Mouse (Mus musculus) kidney, embryonic 15.5 days (tissue): ENCODE measurements at regions not wholly inside any gene's neighbourhood (a gene's known extent, or its start where the extent isn't known, plus 50 kb on each side); places are given as distances from the start of the nearest gene placed in this dataset.

Experiments used
- ATAC-seq: fragments of 200-750 bp; cut with Nextera tagmentation; replicated peaks from 2 replicates; pipeline ENCODE4 v1.8.0; 2017; ENCODE audit warnings: moderate TSS enrichment; ENCODE audit not compliant: low FRiP score
- H3K27ac ChIP-seq: fragments of 300-500 bp; sonication (generic); 2 replicates; pipeline ENCODE4 v1.5.1; 2015; ENCODE audit warnings: mild to moderate bottlenecking, inconsistent platforms
- H3K27me3 ChIP-seq: fragments of 300-500 bp; sonication (generic); 2 replicates; pipeline ENCODE4 v1.6.1; 2015; ENCODE audit warnings: inconsistent platforms
- H3K36me3 ChIP-seq: fragments of 300-500 bp; sonication (generic); 2 replicates; pipeline ENCODE4 v1.6.1; 2015; ENCODE audit warnings: inconsistent platforms
- H3K4me1 ChIP-seq: fragments of 300-500 bp; sonication (generic); 2 replicates; pipeline ENCODE4 v1.6.1; 2015; ENCODE audit warnings: inconsistent platforms
- H3K4me2 ChIP-seq: fragments of 300-500 bp; sonication (generic); 2 replicates; pipeline ENCODE4 v1.6.1; 2015; ENCODE audit warnings: moderate library complexity, mild to moderate bottlenecking, inconsistent platforms
- H3K4me3 ChIP-seq: fragments of 300-500 bp; sonication (generic); replicated peaks from 2 replicates; pipeline ENCODE4 v1.5.1; 2015; ENCODE audit warnings: mild to moderate bottlenecking, inconsistent platforms
- H3K9ac ChIP-seq: fragments of 300-500 bp; sonication (generic); 2 replicates; pipeline ENCODE4 v1.6.1; 2015; ENCODE audit warnings: mild to moderate bottlenecking, inconsistent platforms
- H3K9me3 ChIP-seq: fragments of 300-500 bp; sonication (generic); replicated peaks from 2 replicates; pipeline ENCODE4 v1.6.1; 2016; ENCODE audit warnings: inconsistent platforms
- WGBS: fragments of 180-500 bp; shearing (Covaris S2); methylation state at CpG from one replicate; pipeline ENCODE4 v1.1.7; 2015; ENCODE audit warnings: mixed read lengths; 5-methylcytosine and 5-hydroxymethylcytosine counted together

DNA sequence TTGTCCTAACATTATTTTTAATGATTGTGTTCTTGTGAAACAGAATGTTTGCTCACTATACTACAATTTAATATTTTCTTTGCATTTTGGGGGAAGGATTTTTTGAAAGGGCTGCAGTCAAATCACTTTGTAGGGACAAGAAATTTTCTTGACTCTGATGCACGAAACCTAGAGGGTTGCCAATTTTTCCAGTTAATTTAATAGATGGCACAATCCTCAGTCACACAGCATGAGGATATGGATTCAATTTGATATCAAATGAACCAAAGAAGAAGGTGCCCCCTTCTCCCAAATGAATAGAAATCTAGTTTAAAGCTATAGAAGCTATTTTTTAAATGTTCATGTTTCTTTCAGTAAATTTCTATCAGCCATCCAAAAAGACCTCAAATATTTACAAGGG, 544.3 kb upstream of the Rag2 start:
- 87% methylated on average over 1 of the region's 1 CpGs for WGBS
- H3K36me3 ChIP-seq, result no peaks in the 10 kb centered on the region
- H3K4me2 ChIP-seq, result no peak overlapping the region
- H3K27ac ChIP-seq, result no peak overlapping the region
- no peaks in the 10 kb centered on the region for H3K4me1 ChIP-seq
- no peak overlapping the region for H3K9ac ChIP-seq
- no peaks in the 10 kb centered on the region for H3K27me3 ChIP-seq
- ATAC-seq, result no peak
- no peaks in the 10 kb centered on the region for H3K9me3 ChIP-seq
- no peak overlapping the region for H3K4me3 ChIP-seq

GRCm38 (mm10) chr2:101083813-101084212, 540.7 kb upstream of the Rag2 start:
- Histone ChIP-seq H3K9me3 (no peaks in the 10 kb centered on the region), H3K36me3 (no peaks in the 10 kb centered on the region), H3K4me3 (no peak overlapping the region), H3K27ac (no peak overlapping the region), H3K4me2 (no peak overlapping the region), H3K27me3 (no peaks in the 10 kb centered on the region), H3K4me1 (no peaks in the 10 kb centered on the region), H3K9ac (no peak overlapping the region)
- no peak for ATAC-seq

- 86% methylated on average over 1 of the region's 1 CpGs for WGBS
These were observed 539.9 kb upstream of the Rag2 start for GRCm38 (mm10) chr2:101084648-101085047.

GRCm38 (mm10) chr2:101107183-101107872, 517.2 kb upstream of the Rag2 start:
- H3K4me3 ChIP-seq, result no peak overlapping the region
- H3K4me1 ChIP-seq, result no peaks in the 10 kb centered on the region
- 86% methylated on average over 1 of the region's 1 CpGs for WGBS
- no peaks in the 10 kb centered on the region for H3K36me3 ChIP-seq
- ATAC-seq, result no peak
- no peak overlapping the region for H3K4me2 ChIP-seq
- no peak overlapping the region for H3K27ac ChIP-seq
- no peaks in the 10 kb centered on the region for H3K9me3 ChIP-seq
- no peaks in the 10 kb centered on the region for H3K27me3 ChIP-seq
- H3K9ac ChIP-seq, result no peak overlapping the region

More at GRCm38 (mm10) chr2:101084648-101085047, 539.9 kb upstream of the Rag2 start:
- Histone ChIP-seq H3K4me3 (no peak overlapping the region), H3K4me2 (no peak overlapping the region), H3K9ac (no peak overlapping the region), H3K27me3 (no peaks in the 10 kb centered on the region), H3K27ac (no peak overlapping the region), H3K9me3 (no peaks in the 10 kb centered on the region), H3K4me1 (no peaks in the 10 kb centered on the region), H3K36me3 (no peaks in the 10 kb centered on the region)
- ATAC-seq, result no peak

DNA sequence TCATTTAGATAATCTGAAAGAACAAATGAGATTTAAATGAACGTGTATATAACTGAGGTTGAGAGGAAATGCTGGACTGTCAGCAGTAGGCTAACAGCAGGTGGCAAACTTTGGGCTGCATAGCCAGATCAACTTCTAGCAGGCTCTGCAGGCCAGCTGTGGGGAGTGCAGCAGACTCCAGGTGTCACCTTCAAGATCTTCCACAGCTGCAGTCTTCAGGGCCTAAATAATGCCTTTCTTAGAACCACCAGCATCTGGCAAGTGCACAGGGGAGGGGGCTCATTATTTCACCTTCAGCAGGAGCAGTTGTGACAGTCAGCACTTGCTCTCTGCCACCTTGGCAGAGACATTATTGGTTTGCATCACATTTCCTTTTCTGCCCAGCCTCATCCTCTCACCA, 487.7 kb upstream of the Rag2 start:
- WGBS, result 24% methylated on average over 1 of the region's 1 CpGs
- no peak for ATAC-seq

DNA sequence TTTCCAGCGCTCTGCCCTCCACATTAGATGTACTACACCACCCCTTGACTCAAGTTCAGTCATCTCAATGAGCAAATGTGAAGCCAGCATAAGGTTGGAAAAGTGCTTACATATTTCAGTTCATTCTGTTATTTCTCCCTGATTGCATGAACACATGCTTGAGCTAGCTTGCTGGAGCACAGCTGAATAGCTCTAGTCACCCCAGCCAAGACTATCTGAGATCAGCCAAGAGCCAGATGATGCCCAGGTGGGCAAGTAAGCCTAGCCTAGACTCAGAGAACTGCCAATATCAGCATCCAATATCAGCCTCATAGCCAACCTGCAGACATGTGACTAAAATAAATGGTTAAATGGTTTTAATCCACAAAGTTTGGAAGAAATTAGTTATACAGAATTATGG, 484.6 kb upstream of the Rag2 start:
- 92% methylated on average over 1 of the region's 1 CpGs for WGBS
- Histone ChIP-seq H3K4me3 (no peak overlapping the region), H3K4me1 (no peaks in the 10 kb centered on the region), H3K9me3 (no peaks in the 10 kb centered on the region), H3K27me3 (no peaks in the 10 kb centered on the region), H3K4me2 (no peak overlapping the region), H3K27ac (no peak overlapping the region), H3K36me3 (no peaks in the 10 kb centered on the region), H3K9ac (no peak overlapping the region)
- ATAC-seq, result no peak

More for the DNA sequence above, 487.7 kb upstream of the Rag2 start:
- H3K9me3 ChIP-seq, result no peaks in the 10 kb centered on the region
- H3K36me3 ChIP-seq, result no peaks in the 10 kb centered on the region
- no peak overlapping the region for H3K4me3 ChIP-seq
- no peak overlapping the region for H3K9ac ChIP-seq
- H3K27me3 ChIP-seq, result no peaks in the 10 kb centered on the region
- H3K27ac ChIP-seq, result no peak overlapping the region
- no peaks in the 10 kb centered on the region for H3K4me1 ChIP-seq
- H3K4me2 ChIP-seq, result no peak overlapping the region

GRCm38 (mm10) chr2:101156755-101157271, 467.7 kb upstream of the Rag2 start:
- Histone ChIP-seq H3K9me3 (no peaks in the 10 kb centered on the region), H3K36me3 (no peaks in the 10 kb centered on the region), H3K4me1 (0 out of 2 replicates have a peak, but pooled peaks cover 6% of the 10 kb centered on the region), H3K9ac (no peak overlapping the region), H3K4me2 (no peak overlapping the region), H3K27me3 (no peaks in the 10 kb centered on the region), H3K4me3 (no peak overlapping the region), H3K27ac (no peak overlapping the region)
- ATAC-seq, result no peak
- WGBS, result 70% methylated on average over 5 of the region's 5 CpGs

DNA sequence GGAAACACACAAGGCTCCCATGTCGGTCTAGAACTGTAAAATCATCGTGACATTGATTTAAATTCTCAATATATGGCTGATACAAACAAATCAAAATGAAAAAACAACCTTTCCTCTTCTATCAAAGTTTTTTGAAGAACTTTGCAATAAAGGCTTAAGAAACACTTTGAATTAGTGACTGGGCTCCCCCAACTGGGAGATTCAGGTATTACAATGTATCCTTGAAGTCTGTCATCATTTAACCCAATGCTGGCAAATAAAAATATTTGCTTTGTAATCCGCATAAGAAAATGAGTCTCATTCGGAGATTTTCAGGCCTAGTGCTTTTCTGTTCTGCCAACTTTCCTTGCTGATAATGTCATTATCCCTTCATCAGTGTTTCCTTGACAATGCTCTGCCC, 465.2 kb upstream of the Rag2 start:
- no peak overlapping the region for H3K9ac ChIP-seq
- H3K4me2 ChIP-seq, result no peak overlapping the region
- no peak for ATAC-seq
- no peak overlapping the region for H3K4me3 ChIP-seq
- 23% methylated on average over 4 of the region's 4 CpGs for WGBS
- H3K27ac ChIP-seq, result no peak overlapping the region
- H3K4me1 ChIP-seq, result 0 out of 2 replicates have a peak, but pooled peaks cover 6% of the 10 kb centered on the region
- H3K9me3 ChIP-seq, result no peaks in the 10 kb centered on the region
- no peaks in the 10 kb centered on the region for H3K36me3 ChIP-seq
- H3K27me3 ChIP-seq, result no peaks in the 10 kb centered on the region

DNA sequence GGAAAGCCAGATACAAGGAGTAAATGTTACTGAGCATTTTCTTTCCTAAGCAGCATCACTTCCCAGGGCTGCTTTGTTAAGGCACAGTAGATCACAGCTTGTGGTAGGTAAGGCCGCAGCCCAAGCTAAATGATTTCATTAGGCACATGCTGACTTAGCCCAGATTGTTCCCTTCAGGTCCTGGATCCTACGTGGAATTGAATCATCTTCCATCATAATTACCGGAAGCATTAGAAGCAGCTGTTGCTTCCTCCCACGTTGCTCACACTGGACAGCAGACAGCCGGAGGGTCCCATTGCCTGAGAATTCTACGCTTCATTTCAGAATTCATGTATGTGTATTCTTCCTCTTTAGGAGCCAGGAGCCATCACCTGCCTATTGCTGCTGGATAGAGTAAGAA, 458.6 kb upstream of the Rag2 start:
- no peak overlapping the region for H3K27ac ChIP-seq
- 79% methylated on average over 6 of the region's 6 CpGs for WGBS
- no peaks in the 10 kb centered on the region for H3K36me3 ChIP-seq
- ATAC-seq, result no peak
- H3K4me1 ChIP-seq, result no peaks in the 10 kb centered on the region
- no peaks in the 10 kb centered on the region for H3K9me3 ChIP-seq
- H3K9ac ChIP-seq, result no peak overlapping the region
- no peaks in the 10 kb centered on the region for H3K27me3 ChIP-seq
- H3K4me2 ChIP-seq, result no peak overlapping the region
- H3K4me3 ChIP-seq, result no peak overlapping the region

GRCm38 (mm10) chr2:101172806-101173205, 451.7 kb upstream of the Rag2 start:
- no peak overlapping the region for H3K9ac ChIP-seq
- no peaks in the 10 kb centered on the region for H3K9me3 ChIP-seq
- no peaks in the 10 kb centered on the region for H3K4me1 ChIP-seq
- H3K27me3 ChIP-seq, result no peaks in the 10 kb centered on the region
- no peaks in the 10 kb centered on the region for H3K36me3 ChIP-seq
- no peak; the same call in 1 of the 2 replicates for ATAC-seq
- H3K4me3 ChIP-seq, result no peak overlapping the region
- H3K4me2 ChIP-seq, result no peak overlapping the region
- 27% methylated on average over 6 of the region's 6 CpGs for WGBS
- no peak overlapping the region for H3K27ac ChIP-seq

GRCm38 (mm10) chr2:101175124-101175523, 449.4 kb upstream of the Rag2 start:
- Histone ChIP-seq H3K27me3 (no peaks in the 10 kb centered on the region), H3K9ac (no peak overlapping the region), H3K9me3 (no peaks in the 10 kb centered on the region), H3K4me2 (no peak overlapping the region), H3K4me3 (no peak overlapping the region), H3K4me1 (no peaks in the 10 kb centered on the region), H3K27ac (no peak overlapping the region), H3K36me3 (no peaks in the 10 kb centered on the region)
- 86% methylated on average over 3 of the region's 3 CpGs for WGBS
- ATAC-seq, result no peak

- H3K27ac ChIP-seq, result no peak overlapping the region
- H3K36me3 ChIP-seq, result no peaks in the 10 kb centered on the region
- H3K4me2 ChIP-seq, result no peak overlapping the region
- no peaks in the 10 kb centered on the region for H3K4me1 ChIP-seq
- H3K4me3 ChIP-seq, result no peak overlapping the region
- no peaks in the 10 kb centered on the region for H3K27me3 ChIP-seq
- H3K9ac ChIP-seq, result no peak overlapping the region
- WGBS, result 71% methylated on average over 3 of the region's 3 CpGs
- ATAC-seq, result no peak
- H3K9me3 ChIP-seq, result no peaks in the 10 kb centered on the region
These were observed 417.9 kb upstream of the Rag2 start for GRCm38 (mm10) chr2:101206637-101207036.

- Histone ChIP-seq H3K4me2 (no peak overlapping the region), H3K4me3 (no peak overlapping the region), H3K9ac (no peak overlapping the region), H3K4me1 (no peaks in the 10 kb centered on the region), H3K27ac (no peak overlapping the region), H3K27me3 (no peaks in the 10 kb centered on the region), H3K9me3 (no peaks in the 10 kb centered on the region), H3K36me3 (no peaks in the 10 kb centered on the region)
- ATAC-seq, result no peak
- 93% methylated on average over 4 of the region's 4 CpGs for WGBS
These were observed 415.4 kb upstream of the Rag2 start for GRCm38 (mm10) chr2:101209136-101209535.
